Mouse (Mus musculus): ENCODE measurements at regions not wholly inside any gene's neighbourhood (a gene's known extent, or its start where the extent isn't known, plus 50 kb on each side); places are given as distances from the start of the nearest gene placed in this dataset.

GRCm38 (mm10) chr13:47896646-47897045 lies 364.4 kb upstream of the Id4 start:
- TF ChIP-seq POLR2A (IDR thresholded peaks at IDR 0.05; ENCODE audit: borderline replicate concordance, insufficient read depth, low read length) (no peak), CTCF (IDR thresholded peaks at IDR 0.05; ENCODE audit: borderline replicate concordance, insufficient read depth, low read depth, low read length) (no peak)
